Mouse (Mus musculus): Measurements from ENCODE around the gene Igdcc3. TPM values are rescaled to one million over a fixed set of nuclear protein-coding genes. Genes with fewer than 3 reads are reported as not detected.
A peak's percentile ranks its signal among the peaks of the same experiment; 100 is the strongest.

Gene Igdcc3
- polyA plus RNA-seq, 1 experiment: 2.6 TPM

DNA sequence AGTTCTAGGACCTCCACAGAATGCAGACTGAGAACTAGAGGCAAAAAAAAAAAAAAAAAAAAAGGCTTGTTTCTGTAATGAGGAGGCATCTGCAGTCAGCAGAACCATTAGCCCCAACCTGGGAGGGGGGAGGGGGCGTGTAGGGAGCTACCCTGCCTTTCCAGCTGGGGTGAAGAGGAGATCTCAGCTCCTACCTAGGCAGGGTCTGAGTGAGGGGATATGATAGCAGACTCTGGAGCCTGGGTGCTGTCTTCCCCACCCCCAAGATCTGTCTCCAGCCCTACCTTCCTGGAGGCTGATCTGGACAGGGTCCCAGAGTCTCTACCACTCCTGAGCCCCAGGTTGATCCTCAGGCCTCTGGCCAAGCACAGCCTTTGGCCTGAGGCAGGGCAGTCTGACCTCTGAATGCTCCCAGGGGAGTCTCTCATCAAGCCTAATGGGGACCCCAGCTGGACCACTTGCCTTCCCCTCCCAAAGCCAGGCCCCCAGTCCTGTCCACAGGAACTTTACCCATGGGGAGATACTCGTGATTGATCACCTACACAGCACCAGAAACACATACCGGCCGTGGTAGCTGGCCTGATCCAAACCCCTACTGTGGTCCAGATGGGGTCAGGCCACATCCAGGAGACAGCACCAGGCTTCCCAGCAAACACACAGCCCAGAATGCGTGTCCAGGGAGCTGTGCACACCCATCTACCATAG is 34.4 kb downstream of the Igdcc3 start:
- DNase-seq (ENCODE audit: extremely low spot score in 1 of 2, low spot score in 1 of 2): no peak

DNA sequence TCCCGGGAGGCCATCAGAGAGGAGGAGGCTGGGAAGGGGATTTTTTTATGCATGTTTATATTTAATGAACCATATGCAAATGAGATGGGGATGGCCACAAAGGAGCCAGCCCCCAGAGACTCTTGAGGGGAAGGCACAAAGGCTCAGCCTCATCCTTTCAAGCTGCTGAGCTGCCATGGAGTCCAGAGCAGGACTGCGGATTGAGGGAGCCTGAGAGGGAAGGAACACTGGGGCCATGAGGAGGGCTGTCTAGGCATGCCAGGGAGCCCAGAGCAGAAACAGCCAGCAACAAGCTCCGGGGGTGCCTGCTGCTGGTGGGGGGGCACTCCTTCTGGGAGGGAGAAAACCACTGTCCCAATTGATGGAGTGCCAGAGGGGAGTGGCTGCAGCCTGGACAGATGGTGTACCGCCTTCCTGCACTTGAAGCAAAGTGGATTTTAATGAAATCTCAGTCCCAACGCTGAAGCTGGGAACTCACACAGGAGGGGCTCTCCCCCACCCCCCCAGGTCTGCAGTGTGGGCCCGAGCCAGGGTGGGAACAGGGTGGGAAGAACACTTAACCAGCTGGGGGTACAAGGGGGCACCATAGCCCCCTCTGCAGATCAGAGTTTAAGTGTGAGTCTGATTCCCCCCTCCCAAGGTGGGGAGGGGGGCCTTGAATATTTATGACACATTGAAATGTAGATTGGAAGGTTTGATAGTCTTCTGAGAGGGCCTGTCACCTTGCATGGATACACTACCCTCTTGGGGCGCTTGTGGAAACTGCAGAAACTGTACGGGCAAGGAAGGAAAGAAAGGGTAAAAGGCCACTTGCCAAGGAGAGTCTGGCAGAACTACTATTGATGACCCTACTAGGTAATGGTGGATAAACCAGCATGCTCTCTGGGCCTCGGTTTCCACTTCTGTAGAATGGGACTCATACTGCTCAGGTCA is 35.2 kb downstream of the Igdcc3 start:
- peak in 1 of 2 experiments; percentile 20 for DNase-seq (ENCODE audit: extremely low spot score in 1 of 2, low spot score in 1 of 2)

DNA sequence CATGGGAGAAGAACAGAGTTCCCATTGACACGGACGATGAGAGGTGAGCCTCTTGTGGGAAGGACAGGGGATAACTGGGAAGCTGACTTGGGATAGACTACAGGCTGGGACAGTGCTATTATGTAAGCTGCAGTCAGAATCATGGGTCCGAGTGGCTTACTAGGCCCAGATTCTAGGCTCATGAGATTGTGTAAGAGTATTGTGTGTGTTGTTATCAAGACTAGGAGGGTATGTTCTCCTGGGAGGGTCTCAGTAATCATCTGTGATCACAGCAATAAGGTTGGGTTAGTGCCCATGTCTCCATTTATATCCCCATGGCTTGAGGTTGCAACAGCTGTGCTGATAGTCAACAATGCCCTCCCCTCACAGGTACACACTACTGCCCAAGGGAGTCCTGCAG is 36.5 kb downstream of the Igdcc3 start:
- no peak for DNase-seq (ENCODE audit: extremely low spot score in 1 of 2, low spot score in 1 of 2)

DNA sequence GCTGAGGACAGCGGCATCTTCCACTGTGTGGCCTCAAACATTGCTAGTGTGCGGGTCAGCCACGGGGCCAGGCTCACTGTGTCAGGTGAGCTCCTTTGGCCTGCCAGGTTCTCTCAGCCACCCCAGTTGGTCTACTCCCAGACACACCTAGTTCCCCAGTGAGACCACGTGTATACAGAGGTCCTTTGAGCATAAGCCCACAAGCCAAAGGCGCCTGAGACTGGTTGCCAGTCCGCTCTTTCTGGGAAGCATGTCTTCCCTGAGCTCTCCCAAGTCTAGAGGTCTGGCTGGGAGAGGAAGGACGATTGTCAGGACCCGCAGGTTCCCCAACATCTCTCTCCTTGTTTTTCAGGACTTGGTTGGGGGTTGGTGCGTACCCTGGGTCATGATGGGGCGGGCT is 36.9 kb downstream of the Igdcc3 start:
- no peak for DNase-seq (ENCODE audit: extremely low spot score in 1 of 2, low spot score in 1 of 2)

DNA sequence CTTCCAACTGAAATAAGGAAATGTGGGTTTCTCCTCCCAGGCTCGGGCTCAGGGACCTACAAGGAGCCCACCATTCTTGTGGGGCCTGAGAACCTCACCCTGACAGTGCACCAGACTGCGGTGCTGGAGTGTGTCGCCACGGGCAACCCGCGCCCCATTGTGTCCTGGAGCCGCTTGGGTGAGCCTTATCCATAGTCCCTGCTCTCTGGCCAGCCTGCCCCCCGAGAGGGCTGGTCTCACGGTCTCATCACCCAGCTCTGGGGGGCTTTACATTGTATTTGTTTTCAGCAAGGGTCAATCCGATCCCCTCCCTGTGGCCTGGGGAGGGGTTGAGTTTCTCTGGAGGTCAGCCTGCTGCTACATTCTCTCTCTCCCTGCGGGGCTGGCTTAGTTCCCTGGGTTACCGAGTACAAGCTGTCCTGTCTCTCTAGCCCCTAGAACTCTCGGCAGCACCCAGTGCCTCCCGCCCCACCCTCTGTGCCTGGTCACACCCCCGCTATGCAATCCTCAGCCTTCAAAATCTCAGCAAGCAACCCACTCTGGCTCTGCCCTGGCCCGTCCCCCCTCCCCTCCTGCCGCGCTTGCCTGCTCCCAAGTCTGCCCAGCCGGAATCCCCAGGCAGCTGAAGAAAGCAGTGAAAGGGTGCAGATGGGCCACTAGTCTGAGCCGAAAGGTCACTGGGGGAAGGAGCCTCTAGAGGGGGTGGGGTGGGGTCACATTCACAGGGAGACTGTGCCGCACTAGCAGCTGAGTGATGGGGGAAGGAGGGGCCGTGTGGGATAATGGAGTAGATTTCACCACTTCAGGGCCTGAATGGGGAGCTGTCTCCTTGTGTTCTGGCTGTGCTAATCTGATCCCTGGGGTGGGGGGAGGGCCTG is 37.6 kb downstream of the Igdcc3 start:
- DNase-seq (ENCODE audit: extremely low spot score in 1 of 2, low spot score in 1 of 2): no peak

DNA sequence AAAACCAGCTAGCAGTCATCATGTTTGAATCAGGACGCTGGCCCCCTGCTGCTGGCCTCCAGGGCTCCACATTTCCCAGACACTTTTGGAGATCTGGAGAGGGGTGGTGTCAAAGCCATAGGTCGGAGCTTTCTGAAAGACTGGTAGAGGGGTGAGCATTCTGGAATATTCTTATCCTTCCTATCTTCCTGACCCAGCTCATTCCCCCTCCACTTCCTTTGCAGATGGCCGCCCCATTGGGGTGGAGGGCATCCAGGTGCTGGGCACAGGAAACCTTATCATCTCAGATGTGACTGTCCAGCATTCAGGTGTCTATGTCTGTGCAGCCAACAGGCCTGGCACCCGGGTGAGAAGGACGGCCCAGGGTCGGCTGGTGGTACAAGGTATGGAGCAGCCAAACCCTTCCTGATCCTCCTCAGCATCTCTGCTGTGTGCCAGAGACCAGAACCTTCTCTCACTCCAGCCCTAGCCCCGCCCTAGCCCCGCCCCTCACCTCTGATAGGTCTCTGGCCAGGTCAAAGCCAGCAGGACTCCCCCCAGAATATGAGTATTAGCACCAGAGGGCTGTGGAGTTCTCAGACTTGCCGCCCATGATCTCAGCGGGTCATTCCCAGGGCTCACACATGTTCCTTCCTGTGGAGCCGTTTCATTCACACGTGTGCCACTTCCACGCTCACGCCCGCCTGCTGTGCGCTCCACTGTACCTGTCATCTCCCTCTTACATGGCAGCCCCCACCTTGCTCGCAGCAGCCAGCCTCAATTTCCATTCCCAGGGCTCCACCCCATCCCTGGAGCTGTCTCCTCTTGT is 39.0 kb downstream of the Igdcc3 start:
- DNase-seq (ENCODE audit: extremely low spot score in 1 of 2, low spot score in 1 of 2): no peak

DNA sequence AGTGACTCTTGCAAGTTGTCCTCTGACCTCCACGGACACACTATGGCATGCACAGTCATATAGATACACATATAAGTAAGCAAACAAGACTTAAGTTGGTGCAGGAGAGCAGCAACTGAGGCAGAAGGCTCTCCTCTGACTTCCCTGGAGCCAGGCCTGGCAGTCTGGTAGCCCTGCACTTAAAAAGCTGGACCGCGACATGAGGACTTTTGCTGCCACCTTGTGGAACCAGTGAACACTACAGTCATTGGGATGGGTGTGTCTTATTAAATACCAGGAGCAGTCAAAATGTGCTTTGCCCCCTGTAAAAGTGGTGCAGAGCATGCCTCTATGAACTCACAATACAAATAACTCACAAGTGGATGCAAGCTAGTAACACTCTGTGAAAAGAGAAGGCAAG is 47.6 kb downstream of the Igdcc3 start:
- DNase-seq (ENCODE audit: extremely low spot score in 1 of 2, low spot score in 1 of 2): peak; percentile 74 to 93

DNA sequence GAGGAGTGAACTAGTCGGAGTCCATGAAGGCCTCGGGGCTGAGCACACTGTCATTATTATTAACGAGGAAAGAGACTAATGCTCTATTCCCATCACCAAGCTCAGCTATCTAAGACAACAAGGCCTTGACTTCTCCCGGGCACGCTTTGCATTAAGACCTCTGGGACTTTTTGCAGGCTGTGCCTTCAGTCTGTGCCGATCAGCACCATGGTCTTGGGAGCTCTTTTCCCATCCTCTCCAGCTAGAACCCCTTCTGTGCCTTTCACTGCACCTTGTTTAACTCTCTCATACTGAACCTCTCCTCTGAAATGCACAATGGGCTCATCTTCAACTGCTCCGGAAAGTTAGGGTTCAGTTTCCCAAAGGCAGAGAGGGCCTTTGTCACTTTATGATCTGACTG is 49.3 kb downstream of the Igdcc3 start:
- DNase-seq (ENCODE audit: extremely low spot score in 1 of 2, low spot score in 1 of 2): no peak

DNA sequence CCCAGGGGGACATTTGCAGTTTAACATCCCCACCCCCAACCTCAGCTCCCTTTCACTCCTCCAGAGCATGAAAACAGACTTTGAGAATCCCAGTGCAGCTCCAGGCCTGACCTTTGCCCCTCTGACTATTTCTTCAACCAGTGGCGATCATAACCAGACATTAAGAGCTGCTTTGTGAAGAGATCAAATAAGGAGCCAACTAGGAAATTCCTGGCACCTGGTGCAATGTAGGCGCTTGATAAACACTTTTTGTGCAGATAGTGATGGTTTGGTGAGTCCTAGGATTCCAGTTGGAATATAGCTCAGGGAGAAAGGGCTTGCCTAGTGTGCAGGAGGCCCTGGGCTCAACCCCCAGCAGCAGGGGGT is 50.4 kb downstream of the Igdcc3 start:
- no peak for DNase-seq (ENCODE audit: extremely low spot score in 1 of 2, low spot score in 1 of 2)

DNA sequence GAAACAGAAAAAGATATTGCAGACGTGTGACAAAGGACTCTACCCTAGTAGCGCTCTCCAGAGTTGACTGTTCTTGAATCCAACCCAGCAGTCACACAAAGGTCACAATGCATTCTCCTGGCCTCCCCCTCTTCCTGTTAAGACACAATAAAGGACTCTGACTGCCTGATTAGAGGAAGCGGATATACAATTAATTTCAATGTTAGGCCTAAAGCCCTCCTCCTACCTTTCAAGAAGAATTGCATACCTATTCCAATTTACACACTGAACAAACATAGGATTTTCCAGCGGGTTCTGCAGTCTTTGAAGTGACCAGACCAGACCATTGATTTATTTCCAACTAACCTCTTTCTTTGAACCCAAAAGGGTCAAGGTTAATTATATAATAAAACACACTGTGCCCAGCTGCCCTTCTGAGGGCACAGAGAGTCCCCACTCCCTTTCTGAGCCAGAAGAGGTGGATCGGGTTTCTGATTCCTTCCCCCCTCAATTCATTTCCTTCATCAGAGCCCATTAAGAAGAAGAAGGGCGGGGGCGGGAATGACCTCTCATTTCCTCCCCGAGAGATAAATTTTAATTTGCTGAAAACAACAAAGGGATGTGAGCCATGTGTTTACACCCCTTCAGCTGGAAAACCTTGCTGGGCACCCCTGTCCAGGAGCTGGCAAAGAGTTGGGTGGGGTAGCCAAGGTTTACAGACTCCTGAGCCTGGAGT is 50.9 kb downstream of the Igdcc3 start:
- DNase-seq (ENCODE audit: extremely low spot score in 1 of 2, low spot score in 1 of 2): no peak

DNA sequence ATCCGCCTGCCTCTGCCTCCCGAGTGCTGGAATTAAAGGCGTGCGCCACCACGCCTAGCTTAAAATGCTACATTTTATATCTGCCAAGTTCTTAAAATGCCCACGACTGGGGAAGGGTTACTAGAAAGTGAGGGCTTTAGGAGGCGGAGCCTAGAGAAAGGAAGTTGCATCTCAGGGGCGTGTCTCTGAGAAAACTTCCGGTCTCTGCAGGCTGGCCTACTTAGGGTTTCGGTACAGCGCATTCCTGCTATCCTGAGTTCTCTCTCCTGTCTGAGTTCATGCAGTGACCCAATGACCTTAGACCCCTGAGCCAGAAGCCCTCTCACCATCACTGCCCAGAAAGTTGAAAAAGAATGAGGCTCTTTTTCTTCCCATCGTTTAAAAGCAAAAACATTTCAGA is 52.2 kb downstream of the Igdcc3 start:
- no peak for DNase-seq (ENCODE audit: extremely low spot score in 1 of 2, low spot score in 1 of 2)

DNA sequence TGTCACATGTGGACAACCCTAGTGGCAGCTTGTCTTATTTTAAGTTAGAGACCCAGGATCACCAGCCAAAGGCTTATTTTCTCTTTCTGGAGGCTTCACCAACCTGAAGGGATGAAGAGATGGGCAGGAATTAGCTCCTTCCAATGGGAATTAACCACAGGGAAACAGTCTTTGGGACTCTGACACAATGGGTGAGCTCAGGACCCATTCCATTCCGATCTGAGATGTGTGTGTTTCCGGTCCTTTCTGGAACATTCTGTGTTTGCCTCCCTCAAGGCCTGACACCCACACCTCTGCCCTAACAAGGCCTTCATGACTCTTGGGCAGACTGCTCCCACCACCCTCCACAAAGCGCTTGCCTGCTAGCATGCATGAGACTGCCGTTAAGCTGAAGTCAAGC is 54.1 kb downstream of the Igdcc3 start, which contains the start of gene Parp16:
Gene Parp16 (plus strand): TSS at position 301 of the 400 bp plus-strand sequence.
- DNase-seq (ENCODE audit: extremely low spot score in 1 of 2, low spot score in 1 of 2): no peak

DNA sequence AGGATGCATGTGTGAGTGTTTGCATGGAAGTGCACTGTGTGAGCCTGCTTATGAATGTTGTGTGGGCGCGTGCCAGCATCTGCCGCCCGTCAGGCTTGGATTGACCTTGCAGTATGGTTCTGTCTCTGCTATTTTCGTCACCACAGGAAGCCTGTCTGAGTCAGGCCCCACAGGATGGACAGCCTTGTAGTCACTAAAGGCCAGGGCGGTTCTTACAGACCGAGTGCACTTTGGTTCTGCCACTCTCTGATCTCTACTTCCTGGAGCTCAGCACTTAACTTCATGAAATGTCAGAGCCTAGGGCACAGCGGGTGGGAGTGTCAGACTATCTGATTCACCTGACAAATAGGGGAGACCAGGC is 54.6 kb downstream of the Igdcc3 start:
- DNase-seq (ENCODE audit: extremely low spot score in 1 of 2, low spot score in 1 of 2): peak in 1 of 2 experiments; percentile 37

DNA sequence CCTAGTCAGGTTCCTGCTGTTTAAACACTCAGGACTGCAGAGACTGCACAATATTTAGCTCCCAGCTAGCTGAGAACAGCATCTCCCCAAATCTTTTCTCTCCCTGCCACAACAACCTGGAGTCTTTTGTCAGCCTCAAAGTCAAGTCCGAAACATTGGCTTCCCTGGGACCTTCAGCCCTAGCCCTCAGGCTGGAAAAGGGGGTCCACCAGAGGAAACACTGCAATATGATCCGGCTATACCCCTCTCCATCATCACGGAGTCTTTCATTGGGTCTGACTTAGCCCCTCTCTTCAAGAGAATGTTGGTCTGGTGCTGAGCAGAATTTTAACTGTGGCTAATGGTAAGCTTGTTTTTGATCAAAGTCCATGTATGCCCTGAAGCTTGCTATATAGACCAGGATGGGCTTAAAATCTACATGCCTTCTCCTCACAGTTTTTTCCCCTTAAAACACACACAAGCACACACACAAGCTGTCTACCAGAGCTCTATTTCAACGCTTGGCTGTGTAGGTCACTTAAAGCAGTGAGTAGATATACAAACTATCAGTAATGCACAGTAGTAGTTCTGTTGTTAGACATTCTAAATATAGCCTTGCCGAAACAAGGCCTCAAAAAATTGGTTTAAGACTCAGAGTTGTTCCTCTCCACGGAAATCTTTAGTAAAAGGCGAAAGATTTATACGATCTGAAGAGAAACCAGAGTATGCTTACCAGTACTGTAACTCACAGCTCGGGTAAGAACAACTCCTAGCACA is 55.2 kb downstream of the Igdcc3 start:
- DNase-seq (ENCODE audit: extremely low spot score in 1 of 2, low spot score in 1 of 2): no peak

DNA sequence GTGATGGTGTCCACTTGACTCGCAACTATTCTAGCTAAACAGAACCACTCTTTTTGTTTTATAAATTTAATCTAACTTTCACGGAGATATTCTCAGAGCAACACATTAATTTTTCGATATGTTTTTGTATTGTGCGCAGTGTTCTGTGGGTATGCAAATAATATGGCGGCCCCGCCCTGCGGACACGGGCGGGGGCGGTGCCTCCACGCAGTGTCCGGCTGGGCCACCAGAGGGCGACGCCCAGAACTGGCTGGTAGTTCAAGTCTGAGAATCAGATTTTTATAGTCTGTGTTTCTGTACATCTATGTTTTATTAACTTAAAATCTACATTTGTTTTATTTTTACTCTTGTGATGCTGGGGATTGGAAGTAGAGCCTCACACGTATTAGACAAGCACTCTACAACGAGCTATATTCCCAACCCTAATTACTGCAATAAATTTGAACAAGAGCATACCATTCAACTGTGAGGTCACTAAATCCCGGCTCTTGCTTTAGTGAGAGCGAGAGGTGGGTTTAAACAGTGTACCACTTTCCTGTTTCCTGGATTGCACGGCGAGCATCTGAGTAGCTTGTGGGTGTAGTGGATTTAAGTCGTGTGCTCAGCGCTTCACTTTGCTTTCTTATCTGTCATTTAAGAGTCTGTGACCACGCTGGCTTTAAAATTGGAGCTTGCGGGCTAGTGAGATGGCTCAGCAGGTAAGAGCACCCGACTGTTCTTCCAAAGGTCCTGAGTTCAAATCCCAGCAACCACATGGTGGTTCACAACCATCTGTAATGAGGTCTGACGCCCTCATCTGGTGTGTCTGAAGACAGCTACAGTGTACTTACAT is 56.0 kb downstream of the Igdcc3 start:
- DNase-seq (ENCODE audit: extremely low spot score in 1 of 2, low spot score in 1 of 2): peak; percentile 85 to 96

DNA sequence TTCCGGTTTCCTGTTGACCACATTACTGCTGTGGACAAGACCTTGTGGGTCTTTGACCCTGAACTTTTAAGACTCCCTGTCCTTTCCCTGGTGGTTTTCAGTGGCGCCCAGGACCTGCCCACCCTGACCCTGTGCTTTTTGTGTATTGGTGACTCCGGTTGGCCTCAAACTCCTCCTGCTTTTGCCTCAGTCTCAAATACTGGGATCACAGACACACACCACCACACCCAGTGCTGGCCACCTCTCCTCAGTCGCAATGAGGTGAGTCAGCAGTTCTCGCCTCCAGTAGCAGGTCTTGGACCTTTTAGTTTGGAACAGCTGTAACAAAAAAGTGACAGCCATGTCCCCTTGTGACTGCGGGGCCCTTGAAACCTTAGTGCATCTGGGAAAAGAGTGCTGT is 56.8 kb downstream of the Igdcc3 start:
- no peak for DNase-seq (ENCODE audit: extremely low spot score in 1 of 2, low spot score in 1 of 2)

DNA sequence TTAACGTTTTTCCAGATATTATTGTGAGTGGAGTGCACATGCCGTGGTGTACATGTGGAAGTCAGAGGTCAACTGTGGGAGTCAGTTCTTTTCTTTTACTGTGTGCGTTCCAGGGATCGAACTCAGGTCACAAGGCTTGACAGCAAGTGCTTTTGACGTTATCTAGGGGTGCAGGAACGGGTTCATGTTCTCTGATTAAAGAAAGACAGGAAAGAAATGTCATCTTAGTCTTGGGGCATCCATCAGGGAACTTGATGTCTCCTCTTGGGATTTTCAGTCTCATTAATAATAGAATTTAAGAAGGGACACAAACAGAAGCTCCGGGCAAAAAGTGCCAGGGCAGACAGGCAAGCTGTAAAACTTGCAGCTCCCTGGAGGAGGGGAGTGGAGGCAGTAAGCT is 58.7 kb downstream of the Igdcc3 start:
- DNase-seq (ENCODE audit: extremely low spot score in 1 of 2, low spot score in 1 of 2): no peak

DNA sequence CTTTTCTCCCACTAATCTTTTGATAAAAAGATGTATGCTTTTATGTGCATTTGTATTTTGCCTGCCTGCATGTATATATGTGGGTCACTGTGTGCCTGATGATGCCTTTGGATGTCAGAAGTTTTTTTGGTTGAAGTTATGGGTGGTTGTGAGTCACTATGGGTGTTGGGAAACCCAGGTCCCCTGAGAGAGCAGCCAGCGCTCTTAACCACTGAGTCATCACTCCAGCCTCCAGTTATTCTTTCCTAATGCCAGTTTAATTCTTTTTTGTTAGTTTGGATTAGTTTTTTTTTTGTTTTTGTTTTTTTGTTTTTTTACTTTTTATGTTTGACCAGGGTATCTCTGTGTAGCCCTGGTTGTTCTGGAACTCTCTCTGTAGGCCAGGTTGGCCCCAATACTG is 59.6 kb downstream of the Igdcc3 start:
- peak in 1 of 2 experiments; percentile 31 for DNase-seq (ENCODE audit: extremely low spot score in 1 of 2, low spot score in 1 of 2)
